Mouse (Mus musculus) lung, adult 2 months (tissue): ENCODE measurements at regions not wholly inside any gene's neighbourhood (a gene's known extent, or its start where the extent isn't known, plus 50 kb on each side); places are given as distances from the start of the nearest gene placed in this dataset.

Experiments
- CTCF ChIP-seq: fragments of 200-500 bp; IDR thresholded peaks from 2 replicates; pipeline ENCODE4 v1.5.1; 2011; ENCODE audit warnings: mild to moderate bottlenecking, low read length, control low read depth; ENCODE audit not compliant: insufficient read depth
- POLR2A ChIP-seq: fragments of 200-500 bp; IDR thresholded peaks from 2 replicates; pipeline ENCODE4 v1.6.1; 2011; ENCODE audit warnings: low read depth, mild to moderate bottlenecking, control low read depth, low read length, borderline replicate concordance; ENCODE audit errors: extremely low read depth

GRCm38 (mm10) chr16:24193251-24193873, 199.9 kb upstream of the Lpp start:
- TF ChIP-seq CTCF (no peak), POLR2A (no peak)
